Mouse (Mus musculus) thymus, adult 2 months (tissue): ENCODE measurements around the gene Rnf121. TPM values are rescaled to one million over a fixed set of nuclear protein-coding genes. Genes with fewer than 3 reads are reported as not detected.

Experiments used
- DNase-seq: peaks from one replicate; pipeline ENCODE4 v3.0.0; 2021
- H3K27ac ChIP-seq: fragments of 200-500 bp; 2 replicates; pipeline ENCODE4 v1.5.1; 2012; ENCODE audit warnings: low read length, control low read depth; ENCODE audit not compliant: control insufficient read depth, insufficient read depth
- H3K27me3 ChIP-seq: fragments of 200-500 bp; 2 replicates; pipeline ENCODE4 v1.6.1; 2012; ENCODE audit warnings: mild to moderate bottlenecking, low read length, moderate library complexity, mixed read lengths; ENCODE audit not compliant: control insufficient read depth, insufficient read depth
- H3K36me3 ChIP-seq: fragments of 200-500 bp; 2 replicates; pipeline ENCODE4 v1.6.1; 2012; ENCODE audit warnings: mild to moderate bottlenecking, low read length, moderate library complexity; ENCODE audit not compliant: control insufficient read depth, insufficient read depth
- H3K4me1 ChIP-seq: fragments of 200-500 bp; replicated peaks from 2 replicates; pipeline ENCODE4 v1.6.1; 2012; ENCODE audit warnings: low read length; ENCODE audit not compliant: control insufficient read depth, insufficient read depth
- H3K4me3 ChIP-seq: fragments of 200-500 bp; 2 replicates; pipeline ENCODE4 v1.5.1; 2012; ENCODE audit warnings: mild to moderate bottlenecking, low read length, control low read depth, moderate library complexity; ENCODE audit not compliant: control insufficient read depth, insufficient read depth
- CTCF ChIP-seq: fragments of 200-500 bp; IDR thresholded peaks from 2 replicates; pipeline ENCODE4 v1.5.1; 2012; ENCODE audit warnings: mild to moderate bottlenecking, control low read depth, low read length, moderate library complexity, borderline replicate concordance; ENCODE audit not compliant: control insufficient read depth, poor library complexity, insufficient read depth; ENCODE audit errors: extremely low read depth
- POLR2A ChIP-seq: fragments of 200-500 bp; IDR thresholded peaks from 2 replicates; pipeline ENCODE4 v1.6.1; 2012; ENCODE audit warnings: mild to moderate bottlenecking, low read length, control low read depth, moderate library complexity; ENCODE audit not compliant: control insufficient read depth, poor library complexity, insufficient read depth; ENCODE audit errors: extremely low read depth
- WGBS: fragments of 180-500 bp; shearing (Covaris S2); methylation state at CpG from one replicate; pipeline ENCODE4 v1.1.7; 2018; 5-methylcytosine and 5-hydroxymethylcytosine counted together
- polyA plus RNA-seq: library from polyadenylated mRNA; depleted of rRNA; stranded (reverse); fragments of >200 nt; gene quantifications from 2 replicates; pipeline ENCODE4 v1.2.3, GENCODE M21; 2012; rRNA removed

Gene Rnf121
- polyA plus RNA-seq, result 41.0 and 42.1 TPM in 2 replicates

GRCm38 (mm10) chr7:102065046-102065891 is at the start of gene Rnf121, which contains the start of the genes Xndc1 and Xntrpc:
Rnf121 (minus strand) TSS chr7:102065469.
Xndc1 (plus strand) TSS chr7:102065511.
Xntrpc (plus strand) TSS chr7:102065713.
- TF ChIP-seq CTCF (no peak), POLR2A (peak; percentile 73)
- peak; percentile 92 for DNase-seq
- H3K4me1 ChIP-seq, result peaks cover 4% of the 10 kb centered on the region
- H3K4me3 ChIP-seq, result peak within 1 kb of the TSS; percentile 92
- H3K27ac ChIP-seq, result peak within 1 kb of the TSS; percentile 53; the same call in 1 of the 2 replicates
- WGBS, result under 1% methylated on average over 56 of the region's 56 CpGs
- H3K36me3 ChIP-seq, result no peaks in the 10 kb centered on the region
- H3K27me3 ChIP-seq, result no peaks in the 10 kb centered on the region

DNA sequence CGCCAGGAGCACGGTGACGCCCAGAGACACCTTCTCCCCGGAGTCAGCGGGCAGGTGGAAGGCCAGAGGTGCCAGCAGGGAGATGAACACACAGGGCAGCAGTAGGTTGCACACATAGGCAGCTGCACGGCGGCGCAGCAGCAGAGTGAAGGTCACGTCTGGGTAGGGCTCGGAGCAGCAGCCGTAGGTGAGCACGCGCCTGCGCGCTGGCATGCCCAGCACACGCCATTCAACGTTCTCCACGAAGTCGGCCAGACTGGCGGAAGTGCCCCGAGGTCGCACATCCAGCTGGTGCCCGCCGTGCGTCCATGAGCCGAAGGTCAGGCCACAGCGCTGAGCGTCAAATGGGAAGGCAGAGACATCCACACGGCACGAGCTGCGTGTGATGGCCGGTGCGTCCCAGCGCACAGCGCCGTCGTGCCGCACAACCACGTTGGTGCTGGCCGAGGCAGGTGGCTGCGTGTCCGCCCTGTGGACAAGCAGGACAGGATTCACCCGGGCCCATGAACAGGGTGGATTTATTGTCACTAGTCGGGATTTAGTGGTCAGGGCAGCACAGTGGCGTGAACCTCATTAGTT is 48.0 kb upstream of the Rnf121 start:
- WGBS, result 94% methylated on average over 45 of the region's 45 CpGs
- Histone ChIP-seq H3K27me3 (no peaks in the 10 kb centered on the region), H3K36me3 (no peaks in the 10 kb centered on the region), H3K4me3 (no peak overlapping the region), H3K27ac (no peak overlapping the region), H3K4me1 (peaks cover 28% of the 10 kb centered on the region)
- TF ChIP-seq CTCF, result no peak
- TF ChIP-seq POLR2A, result no peak
- no peak for DNase-seq

- peaks cover 46% of the 10 kb centered on the region for H3K4me1 ChIP-seq
- no peak for TF ChIP-seq CTCF
- TF ChIP-seq POLR2A, result no peak
- H3K27me3 ChIP-seq, result no peaks in the 10 kb centered on the region
- H3K4me3 ChIP-seq, result no peak overlapping the region
- no peak for DNase-seq
- H3K27ac ChIP-seq, result peak overlapping the region; percentile 12; the same call in 1 of the 2 replicates
- H3K36me3 ChIP-seq, result no peaks in the 10 kb centered on the region
- 81% methylated on average over 4 of the region's 4 CpGs for WGBS
Observed at GRCm38 (mm10) chr7:102109746-102110145, 44.5 kb upstream of the Rnf121 start.

DNA sequence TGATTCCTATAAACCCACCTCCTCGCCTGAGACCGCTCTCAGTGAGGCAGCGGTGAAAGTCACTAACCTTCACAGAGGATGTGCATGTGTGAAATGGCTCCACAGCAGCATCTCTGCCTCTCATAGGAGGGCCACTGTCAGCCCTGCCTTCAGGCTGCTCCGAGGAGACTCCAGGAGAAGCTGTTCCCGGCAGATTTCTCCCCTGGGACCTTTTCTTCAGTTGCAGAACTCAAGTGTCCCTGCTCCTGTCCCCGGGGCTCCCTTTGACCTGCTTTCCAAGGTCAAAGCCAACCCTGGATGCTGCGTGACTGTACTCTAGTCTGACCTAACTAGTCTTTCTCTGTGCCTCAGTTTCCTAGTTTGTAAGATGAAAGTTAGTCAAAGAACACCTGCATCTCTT is 43.9 kb upstream of the Rnf121 start, which contains the start of gene Art5:
Gene Art5, minus strand, starts transcription at position 319 of the 400 bp plus-strand sequence.
- Histone ChIP-seq H3K36me3 (no peaks in the 10 kb centered on the region), H3K27ac (peak within 1 kb of the TSS; percentile 83), H3K4me1 (peaks cover 46% of the 10 kb centered on the region), H3K4me3 (peak within 1 kb of the TSS; percentile 16; the same call in 1 of the 2 replicates), H3K27me3 (no peaks in the 10 kb centered on the region)
- 67% methylated on average over 7 of the region's 7 CpGs for WGBS
- TF ChIP-seq CTCF, result no peak
- TF ChIP-seq POLR2A, result no peak
- no peak for DNase-seq

- DNase-seq, result no peak
- peaks cover 46% of the 10 kb centered on the region for H3K4me1 ChIP-seq
- H3K4me3 ChIP-seq, result peak overlapping the region; percentile 16; the same call in 1 of the 2 replicates
Observed at GRCm38 (mm10) chr7:102108206-102108605, 42.9 kb upstream of the Rnf121 start.

DNA sequence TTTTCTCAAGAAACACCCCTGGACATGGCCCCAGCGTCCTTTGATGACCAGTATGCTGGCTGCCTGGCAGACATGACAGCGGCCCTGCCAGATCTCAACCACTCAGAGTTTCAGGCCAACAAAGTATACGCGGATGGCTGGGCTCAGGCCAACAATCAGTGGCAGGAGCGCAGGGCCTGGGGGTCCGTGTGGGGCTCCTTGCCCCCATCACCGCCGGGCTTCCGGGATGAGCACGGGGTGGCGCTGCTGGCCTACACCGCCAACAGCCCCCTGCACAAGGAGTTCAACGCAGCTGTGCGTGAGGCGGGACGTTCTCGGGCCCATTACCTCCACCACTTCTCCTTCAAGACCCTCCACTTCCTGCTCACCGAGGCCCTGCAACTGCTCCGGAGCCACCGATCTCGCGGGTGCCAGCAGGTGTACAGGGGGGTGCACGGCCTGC is 41.5 kb upstream of the Rnf121 start:
- TF ChIP-seq POLR2A, result peak; percentile 55; the same call in 1 of the 2 replicates
- TF ChIP-seq CTCF, result peak; percentile 40; the same call in 1 of the 2 replicates
- Histone ChIP-seq H3K36me3 (no peaks in the 10 kb centered on the region), H3K27me3 (no peaks in the 10 kb centered on the region), H3K4me3 (peak overlapping the region; percentile 51), H3K4me1 (peaks cover 46% of the 10 kb centered on the region), H3K27ac (peak overlapping the region; percentile 63; the same call in 1 of the 2 replicates)
- peak; percentile 47 for DNase-seq
- 32% methylated on average over 23 of the region's 23 CpGs for WGBS

More at GRCm38 (mm10) chr7:102108206-102108605, 42.9 kb upstream of the Rnf121 start:
- H3K27me3 ChIP-seq, result no peaks in the 10 kb centered on the region
- TF ChIP-seq POLR2A (no peak), CTCF (no peak)
- H3K36me3 ChIP-seq, result no peaks in the 10 kb centered on the region
- 95% methylated on average over 1 of the region's 1 CpGs for WGBS
- peak overlapping the region; percentile 70 for H3K27ac ChIP-seq
